Mouse (Mus musculus) embryonic facial prominence, embryonic 11.5 days (tissue): Measurements from ENCODE around the gene Eif4a2. TPM values are rescaled to one million over a fixed set of nuclear protein-coding genes. Genes with fewer than 3 reads are reported as not detected.
A peak's percentile ranks its signal among the peaks of the same experiment; 100 is the strongest.

ENCODE experiments used
- ATAC-seq: fragments of 200-750 bp; cut with Nextera tagmentation; replicated peaks from 2 replicates; pipeline ENCODE4 v1.8.0; 2017; ENCODE audit warnings: low read depth; ENCODE audit not compliant: insufficient number of reproducible peaks, low FRiP score, low TSS enrichment
- DNase-seq: peaks from one replicate; pipeline ENCODE4 v3.0.0-alpha.2; 2015; ENCODE audit warnings: low spot score
- H3K27ac ChIP-seq: fragments of 300-500 bp; sonication (generic); replicated peaks from 2 replicates; pipeline ENCODE4 v1.5.1; 2014; ENCODE audit warnings: mild to moderate bottlenecking, low read depth, low read length, control low read depth
- H3K27me3 ChIP-seq: fragments of 300-500 bp; sonication (generic); 2 replicates; pipeline ENCODE4 v1.6.1; 2014; ENCODE audit warnings: mild to moderate bottlenecking, low read length, moderate library complexity, mixed read lengths; ENCODE audit not compliant: control insufficient read depth, insufficient read depth
- H3K36me3 ChIP-seq: fragments of 300-500 bp; sonication (generic); replicated peaks from 2 replicates; pipeline ENCODE4 v1.6.1; 2014; ENCODE audit warnings: low read depth, mild to moderate bottlenecking, low read length, moderate library complexity, mixed read lengths; ENCODE audit not compliant: control insufficient read depth, insufficient read depth
- H3K4me1 ChIP-seq: fragments of 300-500 bp; sonication (generic); 2 replicates; pipeline ENCODE4 v1.6.1; 2014; ENCODE audit warnings: low read length, mixed read lengths; ENCODE audit not compliant: control insufficient read depth, insufficient read depth
- H3K4me2 ChIP-seq: fragments of 300-500 bp; sonication (generic); 2 replicates; pipeline ENCODE4 v1.6.1; 2014; ENCODE audit warnings: low read depth, mild to moderate bottlenecking, control low read depth, low read length, moderate library complexity
- H3K4me3 ChIP-seq: fragments of 300-500 bp; sonication (generic); 2 replicates; pipeline ENCODE4 v1.5.1; 2014; ENCODE audit warnings: low read depth, low read length, control low read depth
- H3K9ac ChIP-seq: fragments of 300-500 bp; sonication (generic); replicated peaks from 2 replicates; pipeline ENCODE4 v1.6.1; 2014; ENCODE audit warnings: mild to moderate bottlenecking, control low read depth, low read length
- H3K9me3 ChIP-seq: fragments of 300-500 bp; sonication (generic); replicated peaks from 2 replicates; pipeline ENCODE4 v1.6.1; 2016; ENCODE audit warnings: mild to moderate bottlenecking, low read length, inconsistent platforms, mixed read lengths; ENCODE audit not compliant: control insufficient read depth
- WGBS: fragments of 180-500 bp; shearing (Covaris S2); extraction: QIAGEN DNeasy Blood & Tissue Kit; methylation state at CpG from one replicate; pipeline ENCODE4 v1.1.7; 2014; 5-methylcytosine and 5-hydroxymethylcytosine counted together
- polyA plus RNA-seq: library from polyadenylated mRNA; unstranded; fragments of >200 nt; fragmentation: Nextera tagmentation; extraction: Ambion mirVana; gene quantifications from 2 replicates; pipeline ENCODE4 v1.2.1, GENCODE M21; 2014

Eif4a2 gene
- polyA plus RNA-seq, 1 experiment from 2014 or later, result 280 TPM

- Histone ChIP-seq H3K27me3 (no peaks in the 10 kb centered on the region), H3K4me1 (no peaks in the 10 kb centered on the region), H3K27ac (no peak overlapping the region), H3K36me3 (no peaks in the 10 kb centered on the region), H3K4me3 (no peak overlapping the region), H3K4me2 (no peak overlapping the region), H3K9ac (no peak overlapping the region), H3K9me3 (no peaks in the 10 kb centered on the region)
- WGBS, result 19% methylated on average over 2 of the region's 2 CpGs
- ATAC-seq (no peak), DNase-seq (peak; percentile 43)
These were observed 44.2 kb downstream of the Eif4a2 start for GRCm38 (mm10) chr16:23151423-23151822.

- H3K27ac ChIP-seq, result no peak overlapping the region
- H3K27me3 ChIP-seq, result no peaks in the 10 kb centered on the region
- H3K9ac ChIP-seq, result no peak overlapping the region
- H3K4me2 ChIP-seq, result no peak overlapping the region
- no peak overlapping the region for H3K4me3 ChIP-seq
- ATAC-seq, result no peak
- 82% methylated on average over 5 of the region's 5 CpGs for WGBS
- H3K4me1 ChIP-seq, result no peaks in the 10 kb centered on the region
- no peaks in the 10 kb centered on the region for H3K36me3 ChIP-seq
- no peaks in the 10 kb centered on the region for H3K9me3 ChIP-seq
- no peak for DNase-seq
These were observed 47.0 kb downstream of the Eif4a2 start for GRCm38 (mm10) chr16:23154261-23154660.

- Histone ChIP-seq H3K27ac (no peak overlapping the region), H3K4me3 (no peak overlapping the region), H3K4me1 (no peaks in the 10 kb centered on the region), H3K27me3 (no peaks in the 10 kb centered on the region), H3K9me3 (no peaks in the 10 kb centered on the region), H3K4me2 (no peak overlapping the region), H3K36me3 (no peaks in the 10 kb centered on the region), H3K9ac (no peak overlapping the region)
- DNase-seq (no peak), ATAC-seq (no peak)
- 90% methylated on average over 13 of the region's 13 CpGs for WGBS
These were observed 49.8 kb downstream of the Eif4a2 start for GRCm38 (mm10) chr16:23157013-23157412.

GRCm38 (mm10) chr16:23158292-23158691 is 51.0 kb downstream of the Eif4a2 start:
- no peak overlapping the region for H3K27ac ChIP-seq
- no peaks in the 10 kb centered on the region for H3K27me3 ChIP-seq
- WGBS, result 81% methylated on average over 7 of the region's 7 CpGs
- no peaks in the 10 kb centered on the region for H3K4me1 ChIP-seq
- no peak overlapping the region for H3K4me3 ChIP-seq
- H3K9ac ChIP-seq, result no peak overlapping the region
- no peaks in the 10 kb centered on the region for H3K36me3 ChIP-seq
- DNase-seq, result no peak
- no peaks in the 10 kb centered on the region for H3K9me3 ChIP-seq
- ATAC-seq, result no peak
- H3K4me2 ChIP-seq, result no peak overlapping the region

- H3K9me3 ChIP-seq, result no peaks in the 10 kb centered on the region
- H3K4me3 ChIP-seq, result no peak overlapping the region
- H3K27me3 ChIP-seq, result no peaks in the 10 kb centered on the region
- H3K4me1 ChIP-seq, result no peaks in the 10 kb centered on the region
- no peak overlapping the region for H3K27ac ChIP-seq
- no peak for ATAC-seq
- WGBS, result 62% methylated on average over 2 of the region's 2 CpGs
- H3K4me2 ChIP-seq, result no peak overlapping the region
- no peak overlapping the region for H3K9ac ChIP-seq
- DNase-seq, result no peak
- H3K36me3 ChIP-seq, result no peaks in the 10 kb centered on the region
These were observed 51.7 kb downstream of the Eif4a2 start for GRCm38 (mm10) chr16:23158957-23159356.

- no peaks in the 10 kb centered on the region for H3K9me3 ChIP-seq
- H3K36me3 ChIP-seq, result no peaks in the 10 kb centered on the region
- no peak overlapping the region for H3K9ac ChIP-seq
- no peak overlapping the region for H3K4me2 ChIP-seq
- WGBS, result 69% methylated on average over 2 of the region's 2 CpGs
- H3K4me3 ChIP-seq, result no peak overlapping the region
- no peaks in the 10 kb centered on the region for H3K27me3 ChIP-seq
- no peaks in the 10 kb centered on the region for H3K4me1 ChIP-seq
- ATAC-seq, result no peak
- H3K27ac ChIP-seq, result no peak overlapping the region
- DNase-seq, result no peak
These were observed 52.5 kb downstream of the Eif4a2 start for GRCm38 (mm10) chr16:23159749-23160148.

GRCm38 (mm10) chr16:23162116-23162515 is 54.9 kb downstream of the Eif4a2 start:
- DNase-seq (no peak), ATAC-seq (no peak)
- no peak overlapping the region for H3K4me2 ChIP-seq
- no peaks in the 10 kb centered on the region for H3K9me3 ChIP-seq
- WGBS, result 84% methylated on average over 3 of the region's 3 CpGs
- H3K9ac ChIP-seq, result no peak overlapping the region
- H3K27me3 ChIP-seq, result no peaks in the 10 kb centered on the region
- no peak overlapping the region for H3K27ac ChIP-seq
- no peaks in the 10 kb centered on the region for H3K4me1 ChIP-seq
- H3K4me3 ChIP-seq, result no peak overlapping the region
- H3K36me3 ChIP-seq, result no peaks in the 10 kb centered on the region
